Mouse (Mus musculus) forebrain, embryonic 16.5 days (tissue): ENCODE data around the gene Tead3. TPM values are rescaled to one million over a fixed set of nuclear protein-coding genes. Genes with fewer than 3 reads are reported as not detected.

Source experiments
- ATAC-seq: fragments of 200-750 bp; cut with Nextera tagmentation; 2 replicates; pipeline ENCODE4 v1.8.0; 2017; ENCODE audit warnings: mild to moderate bottlenecking, moderate library complexity
- H3K27ac ChIP-seq: fragments of 300-500 bp; sonication (generic); 2 replicates; pipeline ENCODE4 v1.5.1; 2014; ENCODE audit warnings: low read length, control low read depth
- H3K27me3 ChIP-seq: fragments of 300-500 bp; sonication (generic); replicated peaks from 2 replicates; pipeline ENCODE4 v1.6.1; 2014; ENCODE audit warnings: low read length; ENCODE audit not compliant: control insufficient read depth, insufficient read depth
- H3K36me3 ChIP-seq: fragments of 300-500 bp; sonication (generic); 2 replicates; pipeline ENCODE4 v1.6.1; 2014; ENCODE audit not compliant: control insufficient read depth, insufficient read depth
- H3K4me1 ChIP-seq: fragments of 300-500 bp; sonication (generic); replicated peaks from 2 replicates; pipeline ENCODE4 v1.6.1; 2014; ENCODE audit warnings: low read length; ENCODE audit not compliant: control insufficient read depth, insufficient read depth
- H3K4me2 ChIP-seq: fragments of 300-500 bp; sonication (generic); 2 replicates; pipeline ENCODE4 v1.6.1; 2014; ENCODE audit warnings: mild to moderate bottlenecking, low read length, control low read depth
- H3K4me3 ChIP-seq: fragments of 300-500 bp; sonication (generic); replicated peaks from 2 replicates; pipeline ENCODE4 v1.5.1; 2014; ENCODE audit warnings: mild to moderate bottlenecking, low read length, control low read depth
- H3K9ac ChIP-seq: fragments of 300-500 bp; sonication (generic); replicated peaks from 2 replicates; pipeline ENCODE4 v1.6.1; 2014; ENCODE audit warnings: low read depth, low read length, control low read depth
- H3K9me3 ChIP-seq: fragments of 300-500 bp; sonication (generic); 2 replicates; pipeline ENCODE4 v1.6.1; 2016; ENCODE audit warnings: low read length; ENCODE audit not compliant: control insufficient read depth
- whole genome bisulfite sequencing: fragments of 180-500 bp; shearing (Covaris S2); extraction: QIAGEN DNeasy Blood & Tissue Kit; methylation state at CpG from one replicate; pipeline ENCODE4 v1.1.7; 2014; 5-methylcytosine and 5-hydroxymethylcytosine counted together
- polyA plus RNA-seq: library from polyadenylated mRNA; unstranded; fragments of >200 nt; fragmentation: Nextera tagmentation; extraction: Ambion mirVana; gene quantifications from 2 replicates; pipeline ENCODE4 v1.2.1, GENCODE M21; 2015

Gene Tead3
- polyA plus RNA-seq, 1 experiment from 2014 or later: 1.8 TPM

GRCm38 (mm10) chr17:28315611-28316160 is 34.9 kb downstream of the Tead3 start:
- Histone ChIP-seq H3K9ac (no peak overlapping the region), H3K36me3 (0 out of 2 replicates have a peak, but pooled peaks cover 2% of the 10 kb centered on the region), H3K27ac (no peak overlapping the region), H3K9me3 (no peaks in the 10 kb centered on the region), H3K4me2 (no peak overlapping the region), H3K27me3 (no peaks in the 10 kb centered on the region), H3K4me1 (peaks cover 17% of the 10 kb centered on the region), H3K4me3 (no peak overlapping the region)
- 76% methylated on average over 20 of the region's 20 CpGs for WGBS
- no peak for ATAC-seq

GRCm38 (mm10) chr17:28313880-28314225 is 36.8 kb downstream of the Tead3 start:
- peak; percentile 32 for ATAC-seq
- Histone ChIP-seq H3K9ac (peak overlapping the region; percentile 84), H3K27me3 (no peaks in the 10 kb centered on the region), H3K4me1 (peaks cover 17% of the 10 kb centered on the region), H3K4me3 (peak overlapping the region; percentile 81), H3K9me3 (no peaks in the 10 kb centered on the region), H3K4me2 (peak overlapping the region; percentile 54), H3K36me3 (0 out of 2 replicates have a peak, but pooled peaks cover 2% of the 10 kb centered on the region), H3K27ac (peak overlapping the region; percentile 89)
- under 1% methylated on average over 11 of the region's 11 CpGs for WGBS

GRCm38 (mm10) chr17:28313212-28313879 is 37.3 kb downstream of the Tead3 start, which contains the start of gene Fance:
TSS of gene Fance (plus strand) at chr17:28313519.
- H3K9ac ChIP-seq: peak within 1 kb of the TSS; percentile 84
- H3K4me3 ChIP-seq: peak within 1 kb of the TSS; percentile 81
- H3K27me3 ChIP-seq: no peaks in the 10 kb centered on the region
- 0 out of 2 replicates have a peak, but pooled peaks cover 2% of the 10 kb centered on the region for H3K36me3 ChIP-seq
- under 1% methylated on average over 68 of the region's 69 CpGs for WGBS
- peak within 1 kb of the TSS; percentile 54 for H3K4me2 ChIP-seq
- no peaks in the 10 kb centered on the region for H3K9me3 ChIP-seq
- peak within 1 kb of the TSS; percentile 89 for H3K27ac ChIP-seq
- peak; percentile 98 for ATAC-seq
- H3K4me1 ChIP-seq: peaks cover 19% of the 10 kb centered on the region

- H3K4me2 ChIP-seq: peak overlapping the region; percentile 54
- ATAC-seq: peak; percentile 10; the same call in 1 of the 2 replicates
- no peaks in the 10 kb centered on the region for H3K36me3 ChIP-seq
- WGBS: 28% methylated on average over 16 of the region's 17 CpGs
- H3K9ac ChIP-seq: peak overlapping the region; percentile 22
- H3K4me3 ChIP-seq: peak overlapping the region; percentile 81
- peaks cover 19% of the 10 kb centered on the region for H3K4me1 ChIP-seq
- peak overlapping the region; percentile 60; the same call in 1 of the 2 replicates for H3K27ac ChIP-seq
- H3K9me3 ChIP-seq: no peaks in the 10 kb centered on the region
- no peaks in the 10 kb centered on the region for H3K27me3 ChIP-seq
Measured at GRCm38 (mm10) chr17:28312232-28313211, 38.1 kb downstream of the Tead3 start.

- no peaks in the 10 kb centered on the region for H3K36me3 ChIP-seq
- H3K27ac ChIP-seq: no peak overlapping the region
- ATAC-seq: no peak
Measured at GRCm38 (mm10) chr17:28311366-28312132, 39.1 kb downstream of the Tead3 start.

GRCm38 (mm10) chr17:28310831-28311230 is 39.8 kb downstream of the Tead3 start:
- no peak overlapping the region for H3K27ac ChIP-seq
- H3K9me3 ChIP-seq: no peaks in the 10 kb centered on the region
- no peak overlapping the region for H3K4me2 ChIP-seq
- no peak overlapping the region for H3K4me3 ChIP-seq
- H3K4me1 ChIP-seq: peaks cover 19% of the 10 kb centered on the region
- H3K27me3 ChIP-seq: no peaks in the 10 kb centered on the region
- WGBS: 80% methylated on average over 3 of the region's 3 CpGs
- H3K9ac ChIP-seq: no peak overlapping the region
- H3K36me3 ChIP-seq: no peaks in the 10 kb centered on the region
- no peak for ATAC-seq

More at GRCm38 (mm10) chr17:28311366-28312132, 39.1 kb downstream of the Tead3 start:
- no peak overlapping the region for H3K4me3 ChIP-seq
- peaks cover 19% of the 10 kb centered on the region for H3K4me1 ChIP-seq
- 76% methylated on average over 5 of the region's 5 CpGs for WGBS
- no peaks in the 10 kb centered on the region for H3K27me3 ChIP-seq
- H3K9me3 ChIP-seq: no peaks in the 10 kb centered on the region
- no peak overlapping the region for H3K4me2 ChIP-seq
- no peak overlapping the region for H3K9ac ChIP-seq

- H3K4me2 ChIP-seq: peak overlapping the region; percentile 13; the same call in 1 of the 2 replicates
- no peaks in the 10 kb centered on the region for H3K36me3 ChIP-seq
- no peaks in the 10 kb centered on the region for H3K9me3 ChIP-seq
- 18% methylated on average over 18 of the region's 18 CpGs for WGBS
- H3K4me1 ChIP-seq: 0 out of 2 replicates have a peak, but pooled peaks cover 7% of the 10 kb centered on the region
- no peak overlapping the region for H3K4me3 ChIP-seq
- H3K9ac ChIP-seq: peak overlapping the region; percentile 17; the same call in 1 of the 2 replicates
- H3K27ac ChIP-seq: no peak overlapping the region
- ATAC-seq: no peak
- H3K27me3 ChIP-seq: no peaks in the 10 kb centered on the region
Measured at GRCm38 (mm10) chr17:28308297-28309195, 42.1 kb downstream of the Tead3 start.

- no peaks in the 10 kb centered on the region for H3K27me3 ChIP-seq
- no peak overlapping the region for H3K4me3 ChIP-seq
- 0 out of 2 replicates have a peak, but pooled peaks cover 2% of the 10 kb centered on the region for H3K4me1 ChIP-seq
- no peak overlapping the region for H3K9ac ChIP-seq
- H3K4me2 ChIP-seq: no peak overlapping the region
- no peak for ATAC-seq
- H3K9me3 ChIP-seq: no peaks in the 10 kb centered on the region
- 50% methylated on average over 10 of the region's 10 CpGs for WGBS
- H3K36me3 ChIP-seq: no peaks in the 10 kb centered on the region
- H3K27ac ChIP-seq: no peak overlapping the region
Measured at GRCm38 (mm10) chr17:28305172-28305571, 45.4 kb downstream of the Tead3 start.
